Mouse (Mus musculus) right cerebral cortex, postnatal 36 days (tissue): ENCODE results near the gene Chia1.
"Not testable (repeated sequence)": the region's sequence is repeated elsewhere in the genome, so short reads cannot be mapped to it uniquely, and the experiment has no call there.

ENCODE experiments used
- DNase-seq, 2 experiments: peaks; one replicate each; pipeline ENCODE4 v3.0.0; 2022; ENCODE audit warnings: low spot score in 2 of 2, mixed read lengths in 1 of 2

Chia1 gene

GRCm38 (mm10) chr3:106112929-106113328 is at the start of gene Chia1:
Gene Chia1, plus strand, starts transcription at chr3:106113229.
- no peak for DNase-seq

GRCm38 (mm10) chr3:106067707-106068106 is 45.3 kb upstream of the Chia1 start:
- DNase-seq: not testable (repeated sequence)

DNA sequence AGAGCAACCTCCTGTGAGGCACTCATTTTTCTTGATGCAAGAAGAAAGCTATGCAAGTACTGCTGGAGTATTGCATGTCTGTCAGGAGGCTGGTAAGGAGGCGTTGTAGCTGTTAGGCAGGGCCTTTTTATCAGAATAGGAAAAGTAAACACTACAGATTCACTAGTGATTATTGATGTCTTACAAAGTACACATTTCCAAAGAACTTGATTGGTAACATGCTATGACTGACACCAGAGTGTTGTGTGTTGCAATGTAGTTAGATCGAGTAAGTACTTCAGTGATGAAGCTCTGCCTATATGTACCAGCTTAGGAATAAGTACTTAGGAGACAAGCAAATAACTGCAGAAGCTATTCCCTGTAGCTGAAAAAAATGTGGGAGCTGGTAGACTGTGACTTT is 42.0 kb upstream of the Chia1 start:
- no peak for DNase-seq

DNA sequence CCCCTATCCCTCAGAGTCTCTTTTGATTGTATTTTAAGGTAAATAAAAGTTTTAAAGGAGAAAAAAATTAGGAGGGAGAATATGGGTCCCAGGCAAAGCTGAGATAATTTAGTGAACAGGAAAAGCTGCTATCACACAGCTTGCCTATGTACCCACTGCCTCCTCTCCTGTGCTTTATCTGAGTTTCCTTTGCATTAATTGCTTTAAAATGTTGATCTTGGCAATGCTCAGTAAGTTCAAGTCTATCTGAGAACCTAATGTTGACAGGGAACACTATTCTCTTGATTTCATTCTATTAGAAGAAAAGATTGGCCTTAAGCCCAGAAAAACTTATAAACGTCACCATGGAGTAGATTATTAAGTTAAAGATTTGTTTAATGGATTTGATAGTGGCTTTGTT is 38.2 kb upstream of the Chia1 start:
- DNase-seq: no peak

GRCm38 (mm10) chr3:106126999-106127398 is 14.0 kb downstream of the Chia1 start:
- no peak for DNase-seq

GRCm38 (mm10) chr3:106128807-106129493 is 15.9 kb downstream of the Chia1 start:
- DNase-seq: no peak

DNA sequence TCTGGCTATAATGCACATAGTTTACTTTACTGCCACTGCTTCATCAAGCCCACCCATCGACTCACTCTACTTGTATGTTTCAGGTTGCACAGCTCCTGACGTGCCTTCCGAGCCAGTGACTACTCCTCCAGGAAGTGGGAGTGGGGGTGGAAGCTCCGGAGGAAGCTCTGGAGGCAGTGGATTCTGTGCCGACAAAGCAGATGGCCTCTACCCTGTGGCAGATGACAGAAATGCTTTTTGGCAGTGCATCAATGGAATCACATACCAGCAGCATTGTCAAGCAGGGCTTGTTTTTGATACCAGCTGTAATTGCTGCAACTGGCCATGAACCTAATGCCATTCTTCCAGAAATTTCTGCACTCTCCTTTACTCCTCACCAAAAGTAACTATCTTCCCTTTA is 18.7 kb downstream of the Chia1 start:
- peak; percentile 37 to 64 for DNase-seq

DNA sequence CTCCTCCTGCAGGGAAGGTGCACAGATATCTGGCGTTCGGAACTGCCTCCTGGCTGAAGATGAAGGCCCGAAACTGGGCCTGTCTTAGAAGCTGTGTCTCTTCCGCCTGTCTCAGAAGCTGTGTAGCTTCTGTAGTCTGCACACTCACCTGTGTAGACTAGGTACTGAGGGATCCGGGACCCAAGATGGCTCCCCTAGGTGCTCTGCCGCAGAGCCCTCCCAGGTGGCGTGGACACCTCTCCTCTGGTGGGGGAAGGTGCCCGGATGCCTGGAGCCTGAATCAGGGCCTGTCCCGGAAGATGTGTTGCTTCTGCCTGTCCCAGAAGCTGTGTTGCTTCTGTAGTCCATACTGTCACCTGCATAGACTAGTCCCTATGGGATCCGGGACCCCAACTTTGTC is 31.1 kb downstream of the Chia1 start:
- no peak for DNase-seq

DNA sequence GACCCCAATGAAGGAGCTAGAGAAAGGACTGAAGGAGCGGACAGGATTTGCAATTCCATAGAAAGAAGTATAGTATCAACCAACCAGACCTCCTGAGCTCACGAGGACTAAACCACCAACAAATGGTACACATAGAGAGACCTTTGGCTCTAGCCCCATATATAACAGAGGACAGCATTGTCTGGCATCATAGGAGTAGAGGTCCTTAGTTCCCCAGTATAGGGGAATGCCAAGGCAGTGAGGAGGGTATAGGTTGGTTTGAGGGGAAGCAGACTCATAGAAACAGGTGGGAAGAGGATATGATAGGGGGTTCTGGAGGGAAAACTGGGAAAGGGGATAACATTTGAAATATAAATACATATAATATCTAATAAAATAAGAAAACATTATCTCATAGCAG is 41.4 kb downstream of the Chia1 start:
- DNase-seq: no peak

DNA sequence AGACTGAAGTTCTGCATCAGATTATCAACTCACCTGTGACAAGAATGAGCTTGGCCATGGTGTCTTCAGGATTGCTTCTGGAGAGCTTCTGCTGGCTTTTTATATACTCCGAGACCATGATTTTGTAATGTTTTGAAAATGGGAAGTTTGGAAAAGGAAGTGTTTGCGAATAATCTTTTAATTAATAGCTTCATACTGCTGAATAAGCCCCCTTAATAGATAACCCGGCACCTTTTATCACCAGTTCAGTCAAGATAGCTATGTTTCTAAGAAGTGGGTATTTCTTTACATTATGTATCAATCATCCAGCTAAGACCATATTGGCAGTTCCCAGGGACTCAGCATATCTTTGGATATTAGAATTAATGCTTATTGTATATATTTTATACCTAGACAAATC is 54.4 kb downstream of the Chia1 start, which contains the start of gene Chil3:
Gene Chil3 (minus strand): TSS at position 101 of the 400 bp plus-strand sequence.
- no peak for DNase-seq

DNA sequence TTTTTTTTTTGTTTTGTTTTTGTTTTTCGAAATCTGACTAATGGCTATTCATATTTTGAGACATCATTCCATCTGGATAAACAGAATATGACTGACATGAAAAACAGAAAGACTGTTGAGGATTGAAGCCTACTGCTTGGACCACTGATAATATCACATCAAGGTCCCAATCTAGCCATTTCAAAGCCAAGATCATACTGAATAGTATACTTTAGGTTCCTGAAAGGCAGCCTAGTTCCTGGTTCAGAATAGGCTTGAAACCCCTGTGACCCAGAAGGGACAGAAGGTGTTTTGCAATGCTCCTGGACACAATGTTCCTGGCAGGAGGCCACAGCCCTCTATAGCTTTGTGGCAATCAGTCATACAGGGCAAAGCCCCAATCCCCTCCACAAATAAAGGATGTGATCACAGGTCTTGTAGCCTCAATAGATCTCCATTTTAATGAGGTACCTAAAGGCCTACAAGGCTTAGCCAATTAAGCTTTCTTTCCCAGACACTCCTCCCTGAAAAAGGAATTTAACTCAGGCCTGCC is 57.6 kb downstream of the Chia1 start:
- no peak for DNase-seq

DNA sequence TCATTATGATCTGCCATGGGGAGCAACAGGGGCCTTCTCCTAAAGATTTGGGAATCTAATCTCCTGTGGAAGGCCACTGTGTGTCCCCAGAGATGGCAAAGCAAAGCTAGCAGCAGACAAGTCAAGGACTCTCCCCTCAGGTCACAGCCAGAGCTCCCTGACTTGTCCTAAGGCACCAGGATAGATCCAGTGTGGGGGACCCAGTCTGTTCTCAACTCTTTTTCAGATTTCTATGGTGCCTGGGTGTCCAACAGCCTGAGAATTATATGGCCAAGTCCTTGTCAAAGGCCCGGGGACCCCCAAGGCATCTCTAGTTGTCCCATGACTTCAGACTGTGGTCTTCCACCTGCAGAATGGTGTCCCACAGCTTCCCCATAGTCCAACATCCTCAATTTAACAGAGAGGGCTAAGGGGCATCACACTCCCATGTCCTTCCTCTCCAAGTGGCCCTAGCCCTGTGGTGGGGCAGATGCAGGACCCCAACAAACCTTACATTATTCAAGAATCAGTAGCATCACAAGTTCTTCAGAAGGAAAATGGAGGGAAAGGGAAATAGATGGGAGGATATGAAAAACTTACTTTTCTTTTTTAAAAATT is 58.2 kb downstream of the Chia1 start:
- no peak for DNase-seq

GRCm38 (mm10) chr3:106172506-106172905 is 59.5 kb downstream of the Chia1 start:
- not testable (repeated sequence) for DNase-seq

- not testable (repeated sequence) for DNase-seq
Observed at GRCm38 (mm10) chr3:106174971-106175370, 61.9 kb downstream of the Chia1 start.

- DNase-seq: no peak
Observed at GRCm38 (mm10) chr3:106177509-106178189, 64.6 kb downstream of the Chia1 start.
